Mouse (Mus musculus): ENCODE data around the gene Sptlc2.
A peak's percentile ranks its signal among the peaks of the same experiment; 100 is the strongest.

Sptlc2 gene

GRCm38 (mm10) chr12:87267682-87268081, 120.5 kb downstream of the Sptlc2 start:
- peak; percentile 18 to 33 for DNase-seq

- DNase-seq, result no peak
These were observed 121.1 kb downstream of the Sptlc2 start for GRCm38 (mm10) chr12:87266827-87267603.

- DNase-seq, result peak; percentile 83 to 87
These were observed 121.9 kb downstream of the Sptlc2 start, which contains the start of the genes Vipas39 and Ahsa1 for GRCm38 (mm10) chr12:87266108-87266826. Gene Vipas39, minus strand, starts transcription at chr12:87266256. Gene Ahsa1, plus strand, starts transcription at chr12:87266479.

- no peak for DNase-seq
These were observed 122.7 kb downstream of the Sptlc2 start for GRCm38 (mm10) chr12:87265444-87265843.

- no peak for DNase-seq
These were observed 127.6 kb downstream of the Sptlc2 start for GRCm38 (mm10) chr12:87260562-87260961.

GRCm38 (mm10) chr12:87256629-87257028, 131.5 kb downstream of the Sptlc2 start:
- DNase-seq, result no peak

Data from cerebellum, postnatal 36 days (tissue).